Mouse (Mus musculus) intestine, postnatal 0 days (tissue): ENCODE results near the gene Tex13b. TPM values are rescaled to one million over a fixed set of nuclear protein-coding genes. Genes with fewer than 3 reads are reported as not detected.
A peak's percentile ranks its signal among the peaks of the same experiment; 100 is the strongest.

ENCODE experiments used
- ATAC-seq: fragments of 200-750 bp; cut with Nextera tagmentation; 2 replicates; pipeline ENCODE4 v1.8.0; 2017; ENCODE audit warnings: mild to moderate bottlenecking, moderate TSS enrichment, moderate library complexity
- H3K27ac ChIP-seq: fragments of 300-500 bp; sonication (generic); 2 replicates; pipeline ENCODE4 v1.5.1; 2014; ENCODE audit warnings: mild to moderate bottlenecking, low read depth, low read length, moderate library complexity
- H3K27me3 ChIP-seq: fragments of 300-500 bp; sonication (generic); replicated peaks from 2 replicates; pipeline ENCODE4 v1.6.1; 2014; ENCODE audit warnings: low read length, mixed read lengths; ENCODE audit not compliant: control insufficient read depth, insufficient read depth
- H3K36me3 ChIP-seq: fragments of 300-500 bp; sonication (generic); 2 replicates; pipeline ENCODE4 v1.6.1; 2014; ENCODE audit warnings: mild to moderate bottlenecking, moderate library complexity; ENCODE audit not compliant: control insufficient read depth, insufficient read depth
- H3K4me1 ChIP-seq: fragments of 300-500 bp; sonication (generic); replicated peaks from 2 replicates; pipeline ENCODE4 v1.6.1; 2014; ENCODE audit warnings: antibody characterized with exemption, low read length, mixed read lengths; ENCODE audit not compliant: control insufficient read depth, insufficient read depth
- H3K4me2 ChIP-seq: fragments of 300-500 bp; sonication (generic); replicated peaks from 2 replicates; pipeline ENCODE4 v1.6.1; 2014; ENCODE audit warnings: low read depth, mild to moderate bottlenecking, moderate library complexity
- H3K4me3 ChIP-seq: fragments of 300-500 bp; sonication (generic); 2 replicates; pipeline ENCODE4 v1.5.1; 2014; ENCODE audit warnings: low read depth, low read length
- H3K9ac ChIP-seq: fragments of 300-500 bp; sonication (generic); 2 replicates; pipeline ENCODE4 v1.6.1; 2014; ENCODE audit warnings: mild to moderate bottlenecking, low read depth, low read length
- H3K9me3 ChIP-seq: fragments of 300-500 bp; sonication (generic); 2 replicates; pipeline ENCODE4 v1.6.1; 2016; ENCODE audit warnings: mixed run types; ENCODE audit not compliant: control insufficient read depth
- CTCF ChIP-seq: sonication (generic); IDR thresholded peaks from 2 replicates; pipeline ENCODE4 v1.5.1; 2016; ENCODE audit warnings: low read depth, mild to moderate bottlenecking, control low read depth, antibody characterized with exemption, moderate library complexity
- WGBS: fragments of 180-500 bp; shearing (Covaris S2); extraction: QIAGEN DNeasy Blood & Tissue Kit; methylation state at CpG from one replicate; pipeline ENCODE4 v1.1.7; 2014; 5-methylcytosine and 5-hydroxymethylcytosine counted together
- polyA plus RNA-seq: library from polyadenylated mRNA; unstranded; fragments of >200 nt; fragmentation: Nextera tagmentation; extraction: Ambion mirVana; gene quantifications from 2 replicates; pipeline ENCODE4 v1.2.1, GENCODE M21; 2015

Gene Tex13b
- polyA plus RNA-seq, 1 experiment from 2014 or later, result not detected

- Histone ChIP-seq H3K9me3 (no peaks in the 10 kb centered on the region), H3K27me3 (no peaks in the 10 kb centered on the region), H3K4me3 (no peak overlapping the region), H3K27ac (no peak overlapping the region), H3K4me1 (no peaks in the 10 kb centered on the region), H3K9ac (no peak overlapping the region), H3K4me2 (no peak overlapping the region), H3K36me3 (no peaks in the 10 kb centered on the region)
- TF ChIP-seq CTCF, result no peak
- ATAC-seq, result no peak
- WGBS, result 75% methylated on average over 3 of the region's 3 CpGs
Measured at GRCm38 (mm10) chrX:140838077-140838476, 24.8 kb upstream of the Tex13b start.

GRCm38 (mm10) chrX:140831706-140832105 lies 18.5 kb upstream of the Tex13b start:
- Histone ChIP-seq H3K4me1 (no peaks in the 10 kb centered on the region), H3K4me3 (no peak overlapping the region), H3K36me3 (no peaks in the 10 kb centered on the region), H3K4me2 (no peak overlapping the region), H3K27ac (no peak overlapping the region), H3K27me3 (no peaks in the 10 kb centered on the region), H3K9ac (no peak overlapping the region), H3K9me3 (no peaks in the 10 kb centered on the region)
- no peak for TF ChIP-seq CTCF
- no peak for ATAC-seq
- WGBS, result 61% methylated on average over 4 of the region's 4 CpGs

- Histone ChIP-seq H3K36me3 (no peaks in the 10 kb centered on the region), H3K9ac (no peak overlapping the region), H3K27ac (no peak overlapping the region), H3K27me3 (no peaks in the 10 kb centered on the region), H3K4me2 (no peak overlapping the region), H3K4me1 (no peaks in the 10 kb centered on the region), H3K9me3 (no peaks in the 10 kb centered on the region), H3K4me3 (no peak overlapping the region)
- 75% methylated on average over 17 of the region's 17 CpGs for WGBS
- no peak for TF ChIP-seq CTCF
- no peak for ATAC-seq
Measured at GRCm38 (mm10) chrX:140822295-140822694, 9.1 kb upstream of the Tex13b start.

GRCm38 (mm10) chrX:140805340-140805739 lies 7.9 kb downstream of the Tex13b start:
- WGBS, result 81% methylated on average over 2 of the region's 2 CpGs

GRCm38 (mm10) chrX:140769794-140770193 lies 43.4 kb downstream of the Tex13b start:
- H3K9me3 ChIP-seq, result no peaks in the 10 kb centered on the region
- no peak overlapping the region for H3K27ac ChIP-seq
- H3K4me3 ChIP-seq, result no peak overlapping the region
- H3K36me3 ChIP-seq, result no peaks in the 10 kb centered on the region
- H3K27me3 ChIP-seq, result no peaks in the 10 kb centered on the region
- no peak overlapping the region for H3K4me2 ChIP-seq
- no peak for ATAC-seq
- TF ChIP-seq CTCF, result no peak
- no peak overlapping the region for H3K9ac ChIP-seq
- H3K4me1 ChIP-seq, result no peaks in the 10 kb centered on the region
- whole genome bisulfite sequencing, result 59% methylated on average over 1 of the region's 1 CpGs

More at GRCm38 (mm10) chrX:140805340-140805739, 7.9 kb downstream of the Tex13b start:
- no peak for TF ChIP-seq CTCF
- H3K27ac ChIP-seq, result no peak overlapping the region
- H3K4me1 ChIP-seq, result no peaks in the 10 kb centered on the region
- ATAC-seq, result peak; percentile 47; the same call in 1 of the 2 replicates
- H3K4me2 ChIP-seq, result no peak overlapping the region
- no peak overlapping the region for H3K4me3 ChIP-seq
- H3K9ac ChIP-seq, result no peak overlapping the region
- no peaks in the 10 kb centered on the region for H3K9me3 ChIP-seq
- H3K36me3 ChIP-seq, result no peaks in the 10 kb centered on the region
- no peaks in the 10 kb centered on the region for H3K27me3 ChIP-seq

Other genes starting within 250 kb of the Tex13b start
- gene Tsc22d3, start 212.8 kb downstream of the Tex13b start, polyA plus RNA-seq, result 64.4 and 80.3 TPM in 2 replicates
- 2.6 TPM in 2 replicates for gene Mid2, start 148.8 kb downstream of the Tex13b start, polyA plus RNA-seq
- 0.66 and 1.4 TPM in 2 replicates for gene Vsig1, start 94.2 kb upstream of the Tex13b start, polyA plus RNA-seq
- 37.0 and 38.9 TPM in 2 replicates for gene Psmd10, start 143.3 kb upstream of the Tex13b start, polyA plus RNA-seq
- gene Atg4a, start 143.5 kb upstream of the Tex13b start, polyA plus RNA-seq, result 20.4 and 22.0 TPM in 2 replicates